Mouse (Mus musculus) forebrain, embryonic 16.5 days (tissue): ENCODE data around the gene Vmn1r214. TPM values are rescaled to one million over a fixed set of nuclear protein-coding genes. Genes with fewer than 3 reads are reported as not detected.

Experiments
- ATAC-seq: fragments of 200-750 bp; cut with Nextera tagmentation; 2 replicates; pipeline ENCODE4 v1.8.0; 2017; ENCODE audit warnings: mild to moderate bottlenecking, moderate library complexity
- H3K27ac ChIP-seq: fragments of 300-500 bp; sonication (generic); 2 replicates; pipeline ENCODE4 v1.5.1; 2014; ENCODE audit warnings: low read length, control low read depth
- H3K27me3 ChIP-seq: fragments of 300-500 bp; sonication (generic); replicated peaks from 2 replicates; pipeline ENCODE4 v1.6.1; 2014; ENCODE audit warnings: low read length; ENCODE audit not compliant: control insufficient read depth, insufficient read depth
- H3K36me3 ChIP-seq: fragments of 300-500 bp; sonication (generic); 2 replicates; pipeline ENCODE4 v1.6.1; 2014; ENCODE audit not compliant: control insufficient read depth, insufficient read depth
- H3K4me1 ChIP-seq: fragments of 300-500 bp; sonication (generic); replicated peaks from 2 replicates; pipeline ENCODE4 v1.6.1; 2014; ENCODE audit warnings: low read length; ENCODE audit not compliant: control insufficient read depth, insufficient read depth
- H3K4me2 ChIP-seq: fragments of 300-500 bp; sonication (generic); 2 replicates; pipeline ENCODE4 v1.6.1; 2014; ENCODE audit warnings: mild to moderate bottlenecking, low read length, control low read depth
- H3K4me3 ChIP-seq: fragments of 300-500 bp; sonication (generic); replicated peaks from 2 replicates; pipeline ENCODE4 v1.5.1; 2014; ENCODE audit warnings: mild to moderate bottlenecking, low read length, control low read depth
- H3K9ac ChIP-seq: fragments of 300-500 bp; sonication (generic); replicated peaks from 2 replicates; pipeline ENCODE4 v1.6.1; 2014; ENCODE audit warnings: low read depth, low read length, control low read depth
- H3K9me3 ChIP-seq: fragments of 300-500 bp; sonication (generic); 2 replicates; pipeline ENCODE4 v1.6.1; 2016; ENCODE audit warnings: low read length; ENCODE audit not compliant: control insufficient read depth
- WGBS: fragments of 180-500 bp; shearing (Covaris S2); extraction: QIAGEN DNeasy Blood & Tissue Kit; methylation state at CpG from one replicate; pipeline ENCODE4 v1.1.7; 2014; 5-methylcytosine and 5-hydroxymethylcytosine counted together
- polyA plus RNA-seq: library from polyadenylated mRNA; unstranded; fragments of >200 nt; fragmentation: Nextera tagmentation; extraction: Ambion mirVana; gene quantifications from 2 replicates; pipeline ENCODE4 v1.2.1, GENCODE M21; 2015

Gene Vmn1r214
- not detected in 2 replicates for polyA plus RNA-seq

GRCm38 (mm10) chr13:23030118-23030517 is at the start of gene Vmn1r214:
Vmn1r214 (plus strand) TSS chr13:23030418.
- H3K4me2 ChIP-seq: no peak within 1 kb of the TSS
- H3K4me3 ChIP-seq: no peak within 1 kb of the TSS
- ATAC-seq: no peak
- H3K36me3 ChIP-seq: no peaks in the 10 kb centered on the region
- no peaks in the 10 kb centered on the region for H3K27me3 ChIP-seq
- no peaks in the 10 kb centered on the region for H3K9me3 ChIP-seq
- H3K4me1 ChIP-seq: no peaks in the 10 kb centered on the region
- 89% methylated on average over 3 of the region's 3 CpGs for WGBS
- no peak within 1 kb of the TSS for H3K9ac ChIP-seq
- H3K27ac ChIP-seq: no peak within 1 kb of the TSS

- Histone ChIP-seq H3K4me3 (no peak overlapping the region), H3K4me2 (no peak overlapping the region), H3K9ac (no peak overlapping the region), H3K27ac (no peak overlapping the region), H3K4me1 (no peaks in the 10 kb centered on the region), H3K27me3 (no peaks in the 10 kb centered on the region), H3K36me3 (no peaks in the 10 kb centered on the region), H3K9me3 (no peaks in the 10 kb centered on the region)
- no peak for ATAC-seq
- 90% methylated on average over 11 of the region's 11 CpGs for WGBS
Measured at GRCm38 (mm10) chr13:22990214-22990891, 39.9 kb upstream of the Vmn1r214 start.

- no peaks in the 10 kb centered on the region for H3K36me3 ChIP-seq
- H3K9me3 ChIP-seq: no peaks in the 10 kb centered on the region
- 47% methylated on average over 1 of the region's 1 CpGs for WGBS
- no peak overlapping the region for H3K9ac ChIP-seq
- no peaks in the 10 kb centered on the region for H3K27me3 ChIP-seq
- no peaks in the 10 kb centered on the region for H3K4me1 ChIP-seq
- no peak for ATAC-seq
- H3K4me2 ChIP-seq: no peak overlapping the region
- no peak overlapping the region for H3K27ac ChIP-seq
- H3K4me3 ChIP-seq: no peak overlapping the region
Measured at GRCm38 (mm10) chr13:22992178-22992700, 38.0 kb upstream of the Vmn1r214 start.

- H3K9ac ChIP-seq: no peak overlapping the region
- H3K4me1 ChIP-seq: no peaks in the 10 kb centered on the region
- no peaks in the 10 kb centered on the region for H3K27me3 ChIP-seq
- H3K4me3 ChIP-seq: no peak overlapping the region
- H3K36me3 ChIP-seq: no peaks in the 10 kb centered on the region
- no peak overlapping the region for H3K27ac ChIP-seq
- peaks cover 2% of the 10 kb centered on the region; the same call in 1 of the 2 replicates for H3K9me3 ChIP-seq
- WGBS: 54% methylated on average over 2 of the region's 2 CpGs
- no peak for ATAC-seq
- H3K4me2 ChIP-seq: no peak overlapping the region
Measured at GRCm38 (mm10) chr13:22992721-22993120, 37.5 kb upstream of the Vmn1r214 start.

GRCm38 (mm10) chr13:23007356-23007755 is 22.9 kb upstream of the Vmn1r214 start, which contains the start of gene Vmn1r213:
Vmn1r213 (plus strand) TSS chr13:23007656.
- Histone ChIP-seq H3K4me2 (no peak within 1 kb of the TSS), H3K36me3 (no peaks in the 10 kb centered on the region), H3K27ac (no peak within 1 kb of the TSS), H3K4me3 (no peak within 1 kb of the TSS), H3K9me3 (no peaks in the 10 kb centered on the region), H3K27me3 (no peaks in the 10 kb centered on the region), H3K9ac (no peak within 1 kb of the TSS), H3K4me1 (no peaks in the 10 kb centered on the region)
- 75% methylated on average over 1 of the region's 1 CpGs for WGBS
- ATAC-seq: no peak

GRCm38 (mm10) chr13:23018158-23018557 is 12.1 kb upstream of the Vmn1r214 start:
- no peak overlapping the region for H3K4me3 ChIP-seq
- no peaks in the 10 kb centered on the region for H3K27me3 ChIP-seq
- no peak overlapping the region for H3K27ac ChIP-seq
- no peaks in the 10 kb centered on the region for H3K4me1 ChIP-seq
- H3K9me3 ChIP-seq: no peaks in the 10 kb centered on the region
- ATAC-seq: no peak
- H3K36me3 ChIP-seq: no peaks in the 10 kb centered on the region
- H3K9ac ChIP-seq: no peak overlapping the region
- H3K4me2 ChIP-seq: no peak overlapping the region

GRCm38 (mm10) chr13:23024812-23025211 is 5.4 kb upstream of the Vmn1r214 start:
- no peaks in the 10 kb centered on the region for H3K9me3 ChIP-seq
- no peaks in the 10 kb centered on the region for H3K27me3 ChIP-seq
- no peak overlapping the region for H3K9ac ChIP-seq
- no peak overlapping the region for H3K27ac ChIP-seq
- no peaks in the 10 kb centered on the region for H3K4me1 ChIP-seq
- ATAC-seq: no peak
- H3K4me2 ChIP-seq: no peak overlapping the region
- no peak overlapping the region for H3K4me3 ChIP-seq
- no peaks in the 10 kb centered on the region for H3K36me3 ChIP-seq

GRCm38 (mm10) chr13:23057778-23058177 is 27.6 kb downstream of the Vmn1r214 start:
- no peak overlapping the region for H3K27ac ChIP-seq
- H3K9me3 ChIP-seq: no peaks in the 10 kb centered on the region
- no peak overlapping the region for H3K4me2 ChIP-seq
- no peak overlapping the region for H3K9ac ChIP-seq
- H3K4me3 ChIP-seq: no peak overlapping the region
- 61% methylated on average over 1 of the region's 1 CpGs for WGBS
- H3K36me3 ChIP-seq: no peaks in the 10 kb centered on the region
- H3K4me1 ChIP-seq: no peaks in the 10 kb centered on the region
- no peak for ATAC-seq
- H3K27me3 ChIP-seq: no peaks in the 10 kb centered on the region

GRCm38 (mm10) chr13:23067725-23068124 is 37.5 kb downstream of the Vmn1r214 start, which contains the start of gene Vmn1r215:
Vmn1r215 (plus strand) TSS chr13:23068025.
- Histone ChIP-seq H3K27me3 (no peaks in the 10 kb centered on the region), H3K4me2 (no peak within 1 kb of the TSS), H3K27ac (no peak within 1 kb of the TSS), H3K9me3 (no peaks in the 10 kb centered on the region), H3K9ac (no peak within 1 kb of the TSS), H3K4me3 (no peak within 1 kb of the TSS), H3K36me3 (no peaks in the 10 kb centered on the region), H3K4me1 (no peaks in the 10 kb centered on the region)
- ATAC-seq: no peak
- WGBS: 85% methylated on average over 1 of the region's 1 CpGs
